Mouse (Mus musculus): Measurements from ENCODE around the gene Metap1. TPM values are rescaled to one million over a fixed set of nuclear protein-coding genes. Genes with fewer than 3 reads are reported as not detected.

Metap1 gene
- polyA plus RNA-seq, 1 experiment, result 45.3 TPM

DNA sequence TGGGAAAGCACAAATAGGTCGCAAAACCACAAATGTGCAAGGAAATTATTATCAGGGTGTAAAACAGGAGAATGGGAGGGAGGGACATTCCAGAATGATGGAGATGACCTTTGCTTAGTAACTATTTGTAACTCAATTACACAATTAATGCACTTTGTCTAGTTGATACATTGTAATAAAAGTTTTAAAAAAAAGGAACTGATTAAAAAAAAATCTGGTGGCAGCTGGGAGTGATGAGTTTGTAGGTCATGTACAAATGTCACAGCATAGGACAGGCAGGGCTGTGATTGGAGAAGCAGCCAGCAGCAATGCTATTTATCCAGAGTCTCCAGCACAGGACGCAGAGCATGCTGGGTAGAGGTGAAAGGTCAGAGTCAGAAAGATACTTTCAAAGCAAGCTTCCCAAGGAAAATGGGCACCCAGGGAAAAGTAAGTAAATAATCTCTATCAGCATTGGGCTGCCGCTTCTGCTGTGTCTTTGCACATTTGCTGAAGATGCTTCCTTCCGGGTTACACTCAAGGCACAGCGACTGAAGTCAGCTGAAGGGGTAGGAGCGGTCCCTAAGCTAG, 74.1 kb downstream of the Metap1 start, which contains the start of gene Adh4:
Gene Adh4 (plus strand): TSS at position 346 of the 570 bp plus-strand sequence.
- Histone ChIP-seq H3K4me1 (ENCODE audit: control insufficient read depth, insufficient read depth, low read length) (no peaks in the 10 kb centered on the region), H3K27ac (ENCODE audit: insufficient read depth, low read length) (no peak within 1 kb of the TSS), H3K4me3 (replicated peaks; ENCODE audit: insufficient read depth, low read depth, low read length) (no peak within 1 kb of the TSS), H3K27me3 (ENCODE audit: control insufficient read depth, insufficient read depth, low read length) (no peaks in the 10 kb centered on the region)
- TF ChIP-seq CTCF (IDR thresholded peaks at IDR 0.05; ENCODE audit: borderline replicate concordance, insufficient read depth, low read depth, low read length) (no peak), POLR2A (IDR thresholded peaks at IDR 0.05; ENCODE audit: borderline replicate concordance, insufficient read depth, low read length) (no peak)
- 83% methylated on average over 6 of the region's 6 CpGs for WGBS
- DNase-seq, result no peak

DNA sequence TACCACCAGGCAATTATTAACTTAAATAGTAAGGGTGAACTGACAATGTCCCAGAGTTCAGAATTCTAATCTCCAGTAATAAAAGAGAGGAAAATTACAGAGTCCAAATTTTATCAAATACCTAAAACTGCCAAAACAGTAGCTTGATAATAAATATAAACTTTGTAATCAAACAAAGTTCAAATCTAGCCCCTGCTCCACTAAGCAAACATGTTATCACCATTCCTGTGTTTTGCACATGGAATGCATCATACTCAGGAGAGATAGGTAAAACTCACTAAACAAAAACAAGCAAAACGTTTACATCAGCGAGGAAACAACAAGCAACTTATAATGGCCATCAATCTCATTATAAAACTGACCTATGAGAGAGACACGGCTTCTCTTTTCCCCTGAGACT, 79.1 kb downstream of the Metap1 start:
- TF ChIP-seq CTCF (IDR thresholded peaks at IDR 0.05; ENCODE audit: borderline replicate concordance, insufficient read depth, low read depth, low read length) (no peak), POLR2A (IDR thresholded peaks at IDR 0.05; ENCODE audit: borderline replicate concordance, insufficient read depth, low read length) (no peak)
- 61% methylated on average over 3 of the region's 3 CpGs for WGBS
- Histone ChIP-seq H3K27ac (ENCODE audit: insufficient read depth, low read length) (no peak overlapping the region), H3K27me3 (ENCODE audit: control insufficient read depth, insufficient read depth, low read length) (no peaks in the 10 kb centered on the region), H3K4me3 (replicated peaks; ENCODE audit: insufficient read depth, low read depth, low read length) (no peak overlapping the region), H3K4me1 (ENCODE audit: control insufficient read depth, insufficient read depth, low read length) (no peaks in the 10 kb centered on the region)
- DNase-seq, result no peak

DNA sequence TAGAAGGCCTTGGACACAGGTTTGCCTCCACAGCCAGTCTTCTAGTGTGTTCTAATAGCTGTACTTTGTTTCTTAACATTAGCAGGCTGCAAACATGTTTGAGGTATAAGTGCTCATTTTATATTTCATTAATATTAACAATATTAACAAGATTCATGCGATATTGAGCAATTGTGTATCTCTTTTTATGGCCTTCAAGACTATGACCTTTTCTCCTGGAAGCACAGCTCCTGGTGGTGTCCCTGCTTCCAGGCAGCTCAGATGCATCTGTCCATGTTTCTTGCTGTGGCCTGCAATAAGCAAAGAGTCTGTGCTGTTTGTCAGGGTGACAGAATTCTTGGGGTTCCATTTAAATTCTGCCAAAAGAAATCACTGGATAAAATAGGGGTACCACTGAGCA, 79.7 kb downstream of the Metap1 start:
- no peaks in the 10 kb centered on the region for H3K27me3 ChIP-seq (ENCODE audit: control insufficient read depth, insufficient read depth, low read length)
- H3K27ac ChIP-seq (ENCODE audit: insufficient read depth, low read length), result no peak overlapping the region
- TF ChIP-seq POLR2A (IDR thresholded peaks at IDR 0.05; ENCODE audit: borderline replicate concordance, insufficient read depth, low read length), result no peak
- WGBS, result 95% methylated on average over 1 of the region's 1 CpGs
- H3K4me1 ChIP-seq (ENCODE audit: control insufficient read depth, insufficient read depth, low read length), result no peaks in the 10 kb centered on the region
- H3K4me3 ChIP-seq (replicated peaks; ENCODE audit: insufficient read depth, low read depth, low read length), result no peak overlapping the region
- DNase-seq, result no peak

Other genes with a start within 250 kb of the Metap1 start
- gene Adh1, start 228.5 kb downstream of the Metap1 start, polyA plus RNA-seq (2012; rRNA removed), result 1.6 and 2.1 TPM in 2 replicates
- gene Adh6a, start 176.2 kb downstream of the Metap1 start, polyA plus RNA-seq (2012; rRNA removed), result not detected in 2 replicates
- gene Adh6b, start 147.7 kb downstream of the Metap1 start, polyA plus RNA-seq (2012; rRNA removed), result not detected in 2 replicates
- gene Adh4, start 74.0 kb downstream of the Metap1 start, polyA plus RNA-seq (2012; rRNA removed), result not detected in 2 replicates
- gene Adh5, start 46.4 kb downstream of the Metap1 start, polyA plus RNA-seq (2012; rRNA removed), result 84.3 and 84.6 TPM in 2 replicates
- gene Eif4e, start 36.7 kb upstream of the Metap1 start, polyA plus RNA-seq (2012; rRNA removed), result 137 and 138 TPM in 2 replicates

Measured in cerebellum, adult 2 months (tissue).